15 mouse cellular contexts compared by ENCODE assay signal in the genomic region with DNA sequence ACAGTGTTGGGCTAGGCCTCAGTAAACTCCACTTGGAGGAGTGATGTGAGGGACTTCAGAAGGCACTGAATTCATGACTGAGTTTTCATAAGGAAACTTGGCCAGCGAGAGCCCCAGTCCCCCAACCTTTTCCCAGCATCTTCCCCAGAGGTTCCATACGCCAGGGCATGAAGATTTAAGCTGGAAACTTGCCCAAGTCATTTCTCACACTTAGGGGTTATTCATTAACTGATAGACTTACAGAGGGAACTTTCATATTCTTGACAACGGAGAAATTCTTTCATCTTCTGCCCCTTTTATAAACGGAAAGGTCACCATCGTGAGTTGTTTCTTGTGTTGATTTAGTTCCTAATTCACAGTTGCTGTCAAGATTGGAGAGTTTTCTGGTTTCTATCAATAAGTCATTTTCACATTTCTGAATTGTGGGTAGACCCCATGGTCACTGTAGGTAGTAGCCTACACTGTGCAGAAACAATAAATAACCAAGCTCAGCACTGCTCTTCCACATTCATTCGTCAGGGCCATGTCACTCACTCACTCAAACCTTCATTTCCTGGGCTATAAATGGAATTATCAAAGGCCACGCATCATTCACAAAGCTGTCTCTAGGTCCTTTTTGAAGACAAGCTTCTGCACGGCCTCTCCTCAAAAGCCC.
DNase-seq lines count a peak whose midpoint lies in the region; ATAC-seq and TF ChIP-seq lines count a peak whose summit lies in the region.
"Had no signal": no experiment of that assay in that cellular context is flagged by ENCODE, and none has a peak within 500 bp of the region (broad histone marks: within the 10 kb centered on the region; RNA-seq: fewer than 3 reads in every experiment).

No protein-coding gene starts in this region.

- no peak for TF ChIP-seq POLR2A in limb, embryonic 14.5 days (IDR thresholded peaks at IDR 0.05; ENCODE audit: borderline replicate concordance, extremely low read depth, insufficient read depth, insufficient read length)

- intact Hi-C loops in heart, postnatal 14 days (cut with DNase I) = loop anchor here (5.0 kb wide), 2 partner anchors 262 to 387 kb away; no protein-coding TSS in a partner anchor

- no peak for TF ChIP-seq CTCF in lung, embryonic 14.5 days (IDR thresholded peaks at IDR 0.05; ENCODE audit: low read depth)

- no peaks in the 10 kb centered on the region for H3K9me3 ChIP-seq in lung, embryonic 14.5 days (ENCODE audit: low read depth, low read length)
- H3K9me3 ChIP-seq in intestine, embryonic 15.5 days = no peaks in the 10 kb centered on the region
- no peaks in the 10 kb centered on the region for H3K9me3 ChIP-seq in limb, embryonic 14.5 days (ENCODE audit: control insufficient read depth, low read length)
- H3K9me3 ChIP-seq: forebrain, embryonic 15.5 days; heart, embryonic 13.5 days; liver, embryonic 15.5 days had no signal

- H3K4me2 ChIP-seq in lung, embryonic 14.5 days = peak overlapping the region; percentile 31; the same call in 1 of the 2 replicates
- H3K4me2 ChIP-seq in intestine, embryonic 15.5 days (replicated peaks) = 0 out of 2 replicates have a peak overlapping the region, but pooled peaks have one; percentile 5
- H3K4me2 ChIP-seq in limb, embryonic 14.5 days (replicated peaks; ENCODE audit: low read depth, low read length, severe bottlenecking) = no peak overlapping the region
- H3K4me2 ChIP-seq: forebrain, embryonic 15.5 days; heart, embryonic 13.5 days; liver, embryonic 15.5 days had no signal

- peak; percentile 71; the same call in 1 of the 2 replicates for ATAC-seq in lung, embryonic 14.5 days (ENCODE audit: insufficient read depth)
- ATAC-seq in intestine, embryonic 15.5 days = no peak
- ATAC-seq in limb, embryonic 14.5 days (ENCODE audit: low FRiP score, low read depth) = peak; percentile 26; the same call in 1 of the 2 replicates
- ATAC-seq: forebrain, embryonic 15.5 days had no signal

- peak; percentile 31 for DNase-seq in heart, adult 11 months
- no peak for DNase-seq in heart, postnatal 14 days
- peak; percentile 86 for DNase-seq in lung, embryonic 14.5 days
- no peak for DNase-seq in lung, adult 18-20 months
- DNase-seq in limb, embryonic 14.5 days (ENCODE audit: low spot score) = no peak
- no peak for DNase-seq in right cerebral cortex, postnatal 4 days
- no peak for DNase-seq in spleen, adult 12 weeks (ENCODE audit: low spot score)
- DNase-seq: cerebellum, adult 9-11 months; heart, postnatal 4 days; layer of hippocampus, postnatal 36 days; midbrain, embryonic 14.5 days had no signal

- H3K36me3 ChIP-seq in lung, embryonic 14.5 days (ENCODE audit: insufficient read depth) = no peaks in the 10 kb centered on the region
- no peaks in the 10 kb centered on the region for H3K36me3 ChIP-seq in intestine, embryonic 15.5 days
- H3K36me3 ChIP-seq in limb, embryonic 14.5 days (ENCODE audit: control insufficient read depth, insufficient read depth, low read length) = no peaks in the 10 kb centered on the region
- H3K36me3 ChIP-seq: forebrain, embryonic 15.5 days; heart, embryonic 13.5 days; liver, embryonic 15.5 days had no signal

- H3K4me1 ChIP-seq in lung, embryonic 14.5 days (ENCODE audit: insufficient read depth) = peaks cover 40% of the 10 kb centered on the region
- peaks cover 5% of the 10 kb centered on the region for H3K4me1 ChIP-seq in intestine, embryonic 15.5 days (replicated peaks)
- peaks cover 37% of the 10 kb centered on the region for H3K4me1 ChIP-seq in limb, embryonic 14.5 days (ENCODE audit: control insufficient read depth, insufficient read depth, low read length)
- H3K4me1 ChIP-seq: liver, embryonic 15.5 days had no signal

- no peaks in the 10 kb centered on the region for H3K27me3 ChIP-seq in lung, embryonic 14.5 days (ENCODE audit: insufficient read depth, low read length)
- no peaks in the 10 kb centered on the region for H3K27me3 ChIP-seq in intestine, embryonic 15.5 days (replicated peaks)
- H3K27me3 ChIP-seq in limb, embryonic 14.5 days (ENCODE audit: control insufficient read depth, insufficient read depth, low read length) = no peaks in the 10 kb centered on the region
- H3K27me3 ChIP-seq: forebrain, embryonic 15.5 days; heart, embryonic 13.5 days; liver, embryonic 15.5 days had no signal

- WGBS in lung, embryonic 14.5 days = 19% methylated on average over 8 of the region's 8 CpGs
- 47% methylated on average over 8 of the region's 8 CpGs for WGBS in intestine, embryonic 15.5 days
- WGBS in limb, embryonic 14.5 days = 35% methylated on average over 8 of the region's 8 CpGs

- H3K4me3 ChIP-seq in lung, embryonic 14.5 days (ENCODE audit: low read depth, low read length) = no peak overlapping the region
- H3K4me3 ChIP-seq in intestine, embryonic 15.5 days (replicated peaks) = no peak overlapping the region
- H3K4me3 ChIP-seq in limb, embryonic 14.5 days (replicated peaks; ENCODE audit: low read length) = no peak overlapping the region
- H3K4me3 ChIP-seq: forebrain, embryonic 15.5 days; heart, embryonic 13.5 days; liver, embryonic 15.5 days had no signal

- no peak overlapping the region for H3K9ac ChIP-seq in lung, embryonic 14.5 days
- no peak overlapping the region for H3K9ac ChIP-seq in intestine, embryonic 15.5 days
- H3K9ac ChIP-seq in limb, embryonic 14.5 days (ENCODE audit: low read depth, low read length, severe bottlenecking) = no peak overlapping the region
- H3K9ac ChIP-seq: forebrain, embryonic 15.5 days; heart, embryonic 13.5 days; liver, embryonic 15.5 days had no signal

- H3K27ac ChIP-seq in lung, embryonic 14.5 days (ENCODE audit: low read depth) = peak overlapping the region; percentile 58; the same call in 1 of the 2 replicates
- H3K27ac ChIP-seq in intestine, embryonic 15.5 days = no peak overlapping the region
- H3K27ac ChIP-seq in limb, embryonic 14.5 days (replicated peaks; ENCODE audit: low read depth, low read length) = peak overlapping the region; percentile 63
- H3K27ac ChIP-seq: forebrain, embryonic 15.5 days; heart, embryonic 13.5 days; liver, embryonic 15.5 days had no signal

Comparison
In these comparisons a context has a peak if more than half of its experiments do, and no peak if none do; other contexts are left out.
1. DNase-seq: peak in heart, adult 11 months (single experiment) and lung, embryonic 14.5 days (single experiment); none in heart, postnatal 14 days (0 of 2), lung, adult 18-20 months (0 of 2), limb, embryonic 14.5 days (single experiment), right cerebral cortex, postnatal 4 days (single experiment) and spleen, adult 12 weeks (single experiment).